Mouse (Mus musculus): ENCODE data around the gene Atg3.

DNA sequence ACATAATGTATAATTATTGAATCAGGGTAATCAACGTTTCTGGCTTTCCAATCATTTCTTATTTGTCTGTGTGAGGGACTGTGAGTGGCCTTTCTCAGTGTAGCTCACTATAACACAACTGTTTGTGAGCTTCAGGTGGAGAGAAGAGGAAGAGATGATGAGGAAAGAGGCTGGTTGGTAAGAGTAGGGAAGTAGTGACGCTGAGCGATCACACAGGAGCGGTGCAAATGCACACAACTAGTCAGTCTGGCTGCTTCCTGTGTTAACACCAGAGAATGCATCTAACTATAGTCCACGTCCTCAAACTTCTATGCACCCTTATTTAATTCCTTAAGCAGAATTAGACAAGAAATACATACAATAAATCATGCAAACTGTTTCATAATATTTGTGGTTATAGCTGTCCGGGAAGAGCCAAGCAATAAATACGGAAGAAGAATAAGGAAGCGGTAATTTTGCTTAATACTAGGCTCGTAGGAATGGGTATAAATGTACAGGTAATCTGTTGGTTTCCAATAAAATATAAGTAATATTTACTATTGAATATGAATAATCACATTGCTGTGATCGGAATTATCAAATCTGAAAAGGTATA lies 10.0 kb upstream of the Atg3 start:
- TF ChIP-seq POLR2A (IDR thresholded peaks at IDR 0.05; ENCODE audit: control insufficient read depth in 1 of 2, insufficient read depth in 1 of 2, low read depth in 1 of 2, low read length in 2 of 2, poor library complexity in 1 of 2) = no peak
- no peak for TF ChIP-seq POLR2AphosphoS5 (IDR thresholded peaks at IDR 0.05; ENCODE audit: borderline replicate concordance, low read depth, low read length)
- TF ChIP-seq MXI1 (IDR thresholded peaks at IDR 0.05; ENCODE audit: low read depth, low read length) = no peak
- no peak for TF ChIP-seq CTCF (IDR thresholded peaks at IDR 0.05 in 2 of 3, conservative IDR thresholded peaks at IDR 0.05 in 1 of 3; ENCODE audit: control insufficient read depth in 1 of 3, insufficient read depth in 1 of 3, low read depth in 2 of 3, low read length in 3 of 3, poor library complexity in 1 of 3, severe bottlenecking in 1 of 3)
- TF ChIP-seq CHD2 (IDR thresholded peaks at IDR 0.05; ENCODE audit: low read length) = no peak
- TF ChIP-seq TCF12 (IDR thresholded peaks at IDR 0.05; ENCODE audit: low read depth, low read length) = no peak
- TF ChIP-seq MAZ (IDR thresholded peaks at IDR 0.05; ENCODE audit: low read depth, low read length) = no peak
- no peak for TF ChIP-seq EP300 (IDR thresholded peaks at IDR 0.05; ENCODE audit: low read depth in 1 of 2, low read length in 2 of 2)
- TF ChIP-seq ZC3H11A (IDR thresholded peaks at IDR 0.05; ENCODE audit: low read depth, low read length) = no peak
- no peak for TF ChIP-seq SMC3 (IDR thresholded peaks at IDR 0.05; ENCODE audit: low read depth, low read length)
- no peak for TF ChIP-seq ZMIZ1 (IDR thresholded peaks at IDR 0.05; ENCODE audit: low read depth, low read length)
- no peak for TF ChIP-seq GABPA (IDR thresholded peaks at IDR 0.05; ENCODE audit: low read depth, low read length)
- TF ChIP-seq BHLHE40 (IDR thresholded peaks at IDR 0.05; ENCODE audit: borderline replicate concordance, low read depth, low read length) = no peak
- no peak for TF ChIP-seq NELFE (IDR thresholded peaks at IDR 0.05; ENCODE audit: low read depth, low read length)
